Mouse (Mus musculus) adrenal gland (tissue): ENCODE measurements around the gene F2r.

Experiments
- intact Hi-C: fragments of 180-260 bp; cut with DNase I; formaldehyde crosslinking; loops from one replicate; pipeline ENCODE4 v1.15.1; 2025

F2r gene

GRCm38 (mm10) chr13:95596689-95597088 lies 21.6 kb downstream of the F2r start:
- intact Hi-C loops = no loop called here

DNA sequence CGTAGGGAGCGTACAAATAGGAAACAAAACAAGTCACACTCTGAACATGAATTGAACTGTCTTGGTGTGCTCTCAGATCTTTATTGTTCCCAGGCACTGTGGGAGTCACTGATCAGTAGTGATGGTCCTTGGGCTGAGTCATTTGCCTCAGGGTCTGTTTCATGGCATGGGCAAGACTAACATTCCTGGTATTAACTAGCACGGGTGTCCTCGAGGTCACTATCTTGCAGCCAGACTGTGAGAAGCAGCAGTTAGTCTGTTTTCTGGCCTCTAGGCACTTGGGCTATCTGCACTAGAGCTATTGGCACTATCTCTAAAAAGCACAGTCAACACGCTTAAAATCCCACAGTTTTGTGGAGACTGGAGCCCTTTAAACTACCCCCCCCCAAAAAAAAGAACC lies 22.4 kb downstream of the F2r start:
- intact Hi-C loops = no loop called here

DNA sequence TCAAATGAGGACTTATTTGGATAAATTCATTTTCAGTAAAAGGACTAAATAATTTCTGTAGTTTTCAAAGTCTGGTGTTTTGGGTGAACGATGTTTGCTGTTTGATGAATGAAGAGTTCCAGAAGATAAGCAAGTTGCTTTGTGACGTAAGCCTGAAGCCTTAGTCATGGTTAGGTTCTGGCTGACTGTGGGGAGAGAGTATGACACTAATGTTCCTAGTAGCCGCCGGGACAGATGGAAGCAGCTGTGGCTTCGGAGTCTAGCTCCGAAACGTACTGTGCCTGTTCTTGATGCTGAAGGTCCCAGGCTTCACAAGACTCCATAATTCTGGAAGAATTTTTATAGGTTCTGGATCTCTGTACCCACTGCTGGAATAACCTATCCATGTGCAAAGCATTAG lies 22.9 kb downstream of the F2r start:
- intact Hi-C loops = no loop called here

DNA sequence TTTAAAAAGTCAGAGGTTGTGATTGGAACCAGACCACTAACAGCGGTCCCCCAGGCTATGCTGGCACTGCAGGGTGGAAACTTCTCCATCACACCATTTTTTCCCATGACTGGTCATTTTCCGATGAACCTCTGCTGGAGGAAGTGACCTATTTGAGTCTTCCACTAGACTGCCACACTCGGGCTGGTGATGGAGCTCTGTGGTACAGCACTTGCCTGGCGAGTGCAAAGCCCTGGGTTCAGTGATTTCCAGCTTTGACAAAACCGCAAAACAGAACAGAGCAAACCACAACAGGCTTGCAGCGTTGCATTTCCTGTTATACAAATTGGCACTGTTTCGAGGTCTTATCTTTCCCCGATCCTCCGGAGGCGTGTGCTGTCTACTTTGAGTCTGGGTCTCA lies 25.4 kb downstream of the F2r start:
- intact Hi-C loops = no loop called here

DNA sequence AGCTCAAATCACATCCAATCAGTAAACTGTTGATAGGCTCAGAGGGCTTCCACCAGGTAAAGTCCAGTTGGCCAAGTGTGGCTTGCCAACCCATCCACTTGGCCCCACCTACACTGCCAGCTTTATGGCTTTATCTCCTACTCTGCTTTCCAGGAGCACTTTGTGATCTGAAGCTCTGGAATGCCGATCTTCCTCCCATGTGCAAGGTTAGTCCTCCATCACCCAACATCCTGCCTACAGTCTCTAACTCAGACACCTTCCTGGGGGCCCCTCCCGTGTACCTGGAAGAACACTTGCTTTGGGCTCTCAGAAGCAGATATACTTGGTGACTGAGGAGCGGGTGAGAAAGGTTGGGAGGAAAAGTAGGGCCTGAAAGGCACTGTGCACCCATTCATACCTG lies 26.7 kb downstream of the F2r start:
- intact Hi-C loops = no loop called here

GRCm38 (mm10) chr13:95587628-95588027 lies 30.7 kb downstream of the F2r start:
- intact Hi-C loops = no loop called here

DNA sequence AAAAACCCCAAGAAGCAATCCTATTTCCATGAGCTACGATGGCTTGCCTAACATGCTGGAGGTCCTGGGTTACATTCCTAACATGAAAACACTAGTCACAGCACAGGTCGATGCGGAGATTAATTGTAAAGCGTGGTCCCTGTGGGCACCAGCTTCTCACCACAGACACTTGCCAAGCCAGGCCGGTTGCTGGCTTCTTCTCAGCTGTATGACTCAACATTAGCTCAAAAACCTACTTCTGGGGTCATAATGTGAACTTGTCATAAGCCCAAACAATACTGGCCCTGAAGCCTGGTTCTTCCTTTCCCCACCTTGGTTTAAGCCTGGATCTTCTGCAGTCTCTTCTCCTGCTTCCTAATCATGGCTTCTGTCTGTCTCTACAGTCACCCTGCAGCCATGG lies 33.4 kb downstream of the F2r start:
- intact Hi-C loops = no loop called here

DNA sequence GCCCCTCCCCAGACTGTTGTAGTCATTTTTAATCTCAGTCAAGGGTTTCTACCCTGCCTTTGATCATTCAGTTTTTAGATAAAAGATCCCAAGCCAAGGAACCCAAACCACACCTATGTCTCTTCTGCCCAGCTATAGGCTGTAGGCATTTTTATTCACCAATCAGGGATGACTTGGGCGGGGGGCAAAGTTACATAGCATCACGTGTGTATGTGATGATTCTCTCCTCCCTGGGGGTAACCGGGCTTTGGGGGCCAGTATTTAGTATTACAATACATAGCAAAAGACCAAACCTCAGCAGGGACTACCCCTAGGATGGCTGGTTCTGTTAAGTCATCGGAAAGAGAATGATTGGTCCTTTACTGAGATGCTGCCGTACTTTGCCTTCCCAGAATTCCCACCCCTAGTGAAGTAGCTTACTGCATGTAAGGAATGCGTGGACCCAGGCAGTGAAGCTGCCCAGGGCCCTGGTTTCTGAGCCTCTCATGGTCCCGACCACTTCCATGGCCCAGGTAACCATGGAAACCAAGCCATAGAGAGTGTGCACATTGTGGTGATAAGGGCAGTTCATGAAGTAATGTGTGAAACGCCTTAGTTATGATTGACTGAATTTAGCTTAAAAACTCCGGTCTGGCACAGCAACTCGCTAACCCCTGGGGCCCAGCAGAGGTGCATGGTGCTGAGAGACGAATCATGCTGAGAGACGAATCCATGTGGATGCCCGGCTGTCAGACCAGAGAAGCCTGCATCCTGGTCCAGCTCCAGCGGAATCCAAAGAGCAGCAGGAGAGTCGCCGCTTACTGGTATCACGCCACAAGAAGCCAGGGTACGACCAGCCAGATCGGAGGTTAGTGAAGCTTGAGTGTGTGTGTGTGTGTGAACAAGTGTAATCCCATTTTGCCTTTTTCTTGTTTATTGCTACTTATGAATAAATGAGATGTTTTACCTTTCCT lies 34.8 kb downstream of the F2r start:
- intact Hi-C loops = no loop called here

- intact Hi-C loops = no loop called here
Observed at GRCm38 (mm10) chr13:95581850-95582249, 36.4 kb downstream of the F2r start.

DNA sequence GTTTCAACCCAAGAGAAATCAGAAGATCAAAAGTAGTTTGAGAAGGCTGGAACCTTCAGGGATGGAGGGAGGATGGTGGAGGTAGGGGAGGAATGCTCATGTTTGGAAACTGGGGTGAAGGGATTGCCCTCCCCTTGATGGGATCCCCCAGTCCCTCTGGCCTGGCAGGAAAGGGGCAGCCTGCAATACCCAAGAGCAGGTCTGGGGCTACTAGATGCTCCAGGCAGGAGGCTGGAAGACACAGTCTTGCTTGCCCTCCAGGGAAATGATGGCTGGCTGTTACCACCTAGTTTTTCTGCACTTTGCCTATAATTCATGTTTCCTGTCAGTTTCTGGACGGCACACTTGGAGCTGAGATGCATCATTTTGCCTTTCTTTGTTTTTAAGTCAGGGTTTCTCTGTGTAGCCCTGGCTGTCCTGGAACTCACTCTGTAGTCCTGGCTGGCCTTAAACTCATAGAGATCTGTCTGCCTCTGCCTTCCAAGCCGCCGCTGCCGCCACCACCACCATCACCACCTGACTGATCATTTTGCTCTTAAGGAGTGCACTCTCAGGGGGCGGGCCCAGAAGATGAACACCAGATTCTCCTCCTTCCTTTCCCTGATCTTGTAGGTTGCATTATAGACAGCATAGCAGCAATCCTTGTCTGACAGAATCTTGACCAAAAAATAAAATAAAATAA lies 40.1 kb downstream of the F2r start:
- intact Hi-C loops = no loop called here

GRCm38 (mm10) chr13:95570877-95571276 lies 47.4 kb downstream of the F2r start:
- intact Hi-C loops = no loop called here

GRCm38 (mm10) chr13:95569326-95569725 lies 49.0 kb downstream of the F2r start:
- intact Hi-C loops = no loop called here

DNA sequence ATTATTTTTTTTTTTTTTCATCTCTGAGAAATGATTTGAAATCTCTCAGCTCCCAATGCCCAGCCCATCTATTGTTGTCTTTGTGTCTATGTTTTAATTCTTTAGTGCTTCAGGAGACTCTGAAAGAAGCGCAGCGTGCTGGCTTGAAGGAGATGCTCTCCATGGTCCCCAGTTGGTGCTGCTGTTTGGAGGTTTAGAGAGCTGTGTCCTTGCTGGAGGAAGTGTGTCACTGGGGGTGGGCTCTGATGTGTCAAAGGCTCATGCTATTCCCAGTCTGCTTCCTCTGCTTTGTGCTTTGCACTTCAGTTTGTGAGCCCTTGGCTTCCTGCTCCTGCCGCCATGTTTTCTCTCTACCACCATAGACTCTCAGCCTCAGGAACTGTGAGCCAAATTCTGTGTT lies 50.0 kb downstream of the F2r start:
- intact Hi-C loops = no loop called here

GRCm38 (mm10) chr13:95566841-95567551 lies 51.3 kb downstream of the F2r start:
- intact Hi-C loops = no loop called here

- intact Hi-C loops = loop anchor here (2.0 kb wide), 2 partner anchors 103 to 157 kb away; no protein-coding TSS in a partner anchor
Observed at GRCm38 (mm10) chr13:95563693-95564092, 54.6 kb downstream of the F2r start.

DNA sequence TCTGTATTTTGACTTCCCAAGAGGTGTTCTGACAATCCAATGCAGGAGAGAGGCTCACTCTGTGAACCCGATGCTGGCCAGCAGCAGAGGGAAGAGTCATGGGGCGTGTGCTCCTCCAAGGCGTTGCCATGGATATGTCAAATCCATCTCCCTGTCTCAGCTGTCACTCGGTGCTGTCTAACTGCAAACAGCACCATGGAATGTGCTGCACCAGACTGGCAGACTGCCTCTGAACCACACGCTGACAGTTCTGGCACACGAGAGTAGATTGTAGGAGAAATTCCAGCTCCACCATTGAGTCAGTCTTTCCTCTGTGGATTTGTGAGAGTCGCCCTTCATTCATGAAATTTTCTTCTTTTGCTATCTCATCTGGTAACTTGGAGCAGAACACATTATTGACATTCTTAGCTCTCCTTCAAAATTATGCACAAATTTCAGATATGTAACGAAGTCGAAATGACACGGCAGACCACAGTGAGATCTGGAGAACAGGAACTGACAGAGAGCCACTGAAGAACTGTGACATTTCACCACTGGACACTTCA lies 55.1 kb downstream of the F2r start:
- intact Hi-C loops = loop anchor here (2.0 kb wide), 2 partner anchors 104 to 158 kb away; no protein-coding TSS in a partner anchor

- intact Hi-C loops = no loop called here
Observed at GRCm38 (mm10) chr13:95557326-95557725, 61.0 kb downstream of the F2r start.

DNA sequence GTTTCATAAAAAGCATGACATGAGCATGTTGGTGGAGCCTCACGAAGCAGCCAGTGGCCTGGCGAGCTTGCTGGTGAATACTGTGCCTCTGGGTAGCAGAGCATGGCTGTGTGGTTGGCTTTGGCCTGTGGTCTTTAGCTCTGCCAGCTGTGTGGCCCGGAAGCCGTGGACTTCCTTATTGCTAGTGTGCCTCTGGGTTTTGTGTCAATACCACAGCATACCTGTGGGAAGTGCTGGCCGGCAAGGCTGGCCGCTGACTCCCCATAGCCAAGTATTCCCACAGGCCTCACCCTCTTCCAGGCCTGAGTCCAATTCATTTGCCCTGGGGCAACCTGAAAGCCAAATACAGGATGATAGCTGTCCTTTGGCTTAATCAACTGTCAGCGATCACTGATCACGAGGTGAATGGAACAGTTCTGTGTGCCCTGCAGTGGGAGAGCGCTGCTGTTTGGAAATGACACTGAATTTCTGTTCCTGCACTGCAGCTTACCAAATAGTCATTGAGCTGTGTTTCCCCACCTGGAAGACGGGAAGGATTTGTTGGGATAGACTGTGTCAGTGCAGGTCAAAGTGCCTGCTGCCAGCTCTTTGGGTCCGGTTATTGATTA lies 64.3 kb downstream of the F2r start:
- intact Hi-C loops = no loop called here
